Mouse (Mus musculus) cerebellum, adult 2 months (tissue): ENCODE data around the gene 2810408A11Rik.

Experiments used
- CTCF ChIP-seq: fragments of 200-500 bp; IDR thresholded peaks from 2 replicates; pipeline ENCODE4 v1.5.1; 2011; ENCODE audit warnings: low read depth, mild to moderate bottlenecking, control low read depth, low read length, moderate library complexity, borderline replicate concordance; ENCODE audit not compliant: insufficient read depth
- POLR2A ChIP-seq: fragments of 200-500 bp; IDR thresholded peaks from 2 replicates; pipeline ENCODE4 v1.6.1; 2011; ENCODE audit warnings: low read length, control low read depth, borderline replicate concordance; ENCODE audit not compliant: insufficient read depth

- TF ChIP-seq CTCF (no peak), POLR2A (no peak)
Observed at GRCm38 (mm10) chr11:69936156-69936555, 35.4 kb upstream of the 2810408A11Rik start.
